In the genomic region with DNA sequence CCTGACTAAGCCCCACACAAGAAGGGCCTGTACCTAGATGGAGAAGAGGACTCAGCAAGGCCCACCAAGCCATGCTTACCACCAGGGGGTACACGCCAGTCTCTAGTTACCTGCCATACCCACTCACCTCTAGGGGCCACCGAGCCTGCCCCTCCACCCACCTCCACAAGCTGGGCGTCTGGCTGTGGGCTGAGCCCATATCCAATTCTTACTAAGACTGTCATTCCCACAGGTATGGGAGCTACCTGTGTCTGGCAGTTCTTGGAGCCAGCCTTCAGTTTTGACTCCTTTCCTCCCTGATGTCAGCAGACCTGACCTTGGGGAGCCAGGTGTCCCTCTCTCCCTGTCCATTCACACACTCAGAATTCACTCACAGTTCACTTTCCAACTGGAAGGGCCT, we compare ENCODE assay signal across 8 mouse cellular contexts. TPM values are rescaled to one million over a fixed set of nuclear protein-coding genes. Genes with fewer than 3 reads are reported as not detected.
DNase-seq lines count a peak whose midpoint lies in the region; ATAC-seq and TF ChIP-seq lines count a peak whose summit lies in the region.
"Had no signal": no experiment of that assay in that cellular context is flagged by ENCODE, and none has a peak within 500 bp of the region (broad histone marks: within the 10 kb centered on the region; RNA-seq: fewer than 3 reads in every experiment).

No protein-coding gene starts in this region.

- TF ChIP-seq CTCF in stomach, postnatal 0 days (IDR thresholded peaks at IDR 0.05; ENCODE audit: low read depth): peak; percentile 37

- peaks cover 9% of the 10 kb centered on the region for H3K36me3 ChIP-seq in lung, embryonic 16.5 days (ENCODE audit: control insufficient read depth, insufficient read depth, low read length)
- H3K36me3 ChIP-seq in heart, embryonic 15.5 days: peaks cover 17% of the 10 kb centered on the region; the same call in 1 of the 2 replicates
- peaks cover 12% of the 10 kb centered on the region for H3K36me3 ChIP-seq in liver, embryonic 12.5 days
- H3K36me3 ChIP-seq in stomach, postnatal 0 days (ENCODE audit: control insufficient read depth, insufficient read depth, low read length): peaks cover 11% of the 10 kb centered on the region

- no peaks in the 10 kb centered on the region for H3K9me3 ChIP-seq in lung, embryonic 16.5 days (ENCODE audit: control insufficient read depth, low read length)
- H3K9me3 ChIP-seq in heart, embryonic 15.5 days (replicated peaks): no peaks in the 10 kb centered on the region
- no peaks in the 10 kb centered on the region for H3K9me3 ChIP-seq in liver, embryonic 12.5 days (replicated peaks)
- H3K9me3 ChIP-seq in stomach, postnatal 0 days (ENCODE audit: control insufficient read depth, low read length): no peaks in the 10 kb centered on the region

- ATAC-seq in lung, embryonic 16.5 days (ENCODE audit: low read depth): no peak
- no peak for ATAC-seq in heart, embryonic 15.5 days (replicated peaks; ENCODE audit: insufficient number of reproducible peaks, insufficient read depth, low FRiP score, low read depth)
- ATAC-seq in liver, embryonic 12.5 days: no peak
- ATAC-seq in stomach, postnatal 0 days (ENCODE audit: low FRiP score, low TSS enrichment): no peak

- H3K27me3 ChIP-seq in lung, embryonic 16.5 days (ENCODE audit: control insufficient read depth, insufficient read depth, low read depth, low read length): no peaks in the 10 kb centered on the region
- no peaks in the 10 kb centered on the region for H3K27me3 ChIP-seq in heart, embryonic 15.5 days
- no peaks in the 10 kb centered on the region for H3K27me3 ChIP-seq in liver, embryonic 12.5 days (replicated peaks)
- no peaks in the 10 kb centered on the region for H3K27me3 ChIP-seq in stomach, postnatal 0 days (ENCODE audit: control insufficient read depth, insufficient read depth, low read length)

- H3K4me2 ChIP-seq in lung, embryonic 16.5 days (ENCODE audit: low read depth, low read length): peak overlapping the region; percentile 87
- H3K4me2 ChIP-seq in heart, embryonic 15.5 days: peak overlapping the region; percentile 68
- H3K4me2 ChIP-seq in liver, embryonic 12.5 days: peak overlapping the region; percentile 70
- peak overlapping the region; percentile 83 for H3K4me2 ChIP-seq in stomach, postnatal 0 days (replicated peaks; ENCODE audit: low read depth)

- peaks cover 35% of the 10 kb centered on the region for H3K4me1 ChIP-seq in lung, embryonic 16.5 days (replicated peaks; ENCODE audit: control insufficient read depth, insufficient read depth, low read length)
- peaks cover 38% of the 10 kb centered on the region for H3K4me1 ChIP-seq in heart, embryonic 15.5 days (replicated peaks)
- H3K4me1 ChIP-seq in liver, embryonic 12.5 days: peaks cover 46% of the 10 kb centered on the region
- peaks cover 9% of the 10 kb centered on the region for H3K4me1 ChIP-seq in stomach, postnatal 0 days (replicated peaks; ENCODE audit: control insufficient read depth, insufficient read depth)

- DNase-seq in lung, postnatal 25 days (ENCODE audit: low spot score): no peak
- DNase-seq in stomach, postnatal 0 days (ENCODE audit: low spot score): no peak
- DNase-seq in gastrocnemius, postnatal 10 days: no peak
- no peak for DNase-seq in adrenal gland, adult 8-10 months
- DNase-seq: adrenal gland, postnatal 36 days had no signal

- no peak for TF ChIP-seq EP300 in stomach, postnatal 0 days (optimal IDR thresholded peaks at IDR 0.05)

- peak overlapping the region; percentile 83 for H3K9ac ChIP-seq in lung, embryonic 16.5 days (ENCODE audit: low read length)
- peak overlapping the region; percentile 70 for H3K9ac ChIP-seq in heart, embryonic 15.5 days
- H3K9ac ChIP-seq in liver, embryonic 12.5 days: no peak overlapping the region
- H3K9ac ChIP-seq in stomach, postnatal 0 days (ENCODE audit: low read length): peak overlapping the region; percentile 74

- WGBS in lung, embryonic 16.5 days: 62% methylated on average over 3 of the region's 3 CpGs
- WGBS in heart, embryonic 15.5 days: 90% methylated on average over 3 of the region's 3 CpGs
- 66% methylated on average over 3 of the region's 3 CpGs for WGBS in liver, embryonic 12.5 days (ENCODE audit: insufficient replicate concordance)
- 70% methylated on average over 3 of the region's 3 CpGs for WGBS in stomach, postnatal 0 days

- H3K4me3 ChIP-seq in lung, embryonic 16.5 days (ENCODE audit: low read length): peak overlapping the region; percentile 75
- peak overlapping the region; percentile 62 for H3K4me3 ChIP-seq in heart, embryonic 15.5 days
- H3K4me3 ChIP-seq in liver, embryonic 12.5 days: no peak overlapping the region
- peak overlapping the region; percentile 73 for H3K4me3 ChIP-seq in stomach, postnatal 0 days (ENCODE audit: low read depth, low read length)

- H3K27ac ChIP-seq in lung, embryonic 16.5 days (ENCODE audit: low read length): peak overlapping the region; percentile 38
- peak overlapping the region; percentile 99 for H3K27ac ChIP-seq in heart, embryonic 15.5 days
- H3K27ac ChIP-seq in liver, embryonic 12.5 days: no peak overlapping the region
- H3K27ac ChIP-seq in stomach, postnatal 0 days (replicated peaks): peak overlapping the region; percentile 82; the same call in 1 of the 2 replicates

RNA-seq across cellular contexts. Expression of gene Smtn, which starts 2.7 kb away (rescaled TPM):
- 110 and 121 TPM in 2 replicates for polyA plus RNA-seq in lung, embryonic 16.5 days (2015; fragmentation: Nextera tagmentation; extraction: Ambion mirVana)
- polyA plus RNA-seq in heart, embryonic 15.5 days (2015; fragmentation: Nextera tagmentation; extraction: Ambion mirVana): 79.2 and 101 TPM in 2 replicates
- polyA plus RNA-seq in liver, embryonic 12.5 days (2016; fragmentation: Nextera tagmentation; extraction: Ambion mirVana): 16.9 and 18.2 TPM in 2 replicates
- 103 TPM in 2 replicates for polyA plus RNA-seq in stomach, postnatal 0 days (2015; fragmentation: Nextera tagmentation; extraction: Ambion mirVana)
- total RNA-seq in gastrocnemius, postnatal 10 days (2021): 100 to 1,000 TPM; 182 to 198 TPM
- 10 to 100 TPM; 36.6 to 93.0 (median 52.5) TPM for total RNA-seq in adrenal gland, adult 8-10 months (2022)

RNA-seq across cellular contexts. Expression of gene Selenom, which starts 23.2 kb away (rescaled TPM):
- 110 and 116 TPM in 2 replicates for polyA plus RNA-seq in lung, embryonic 16.5 days (2015; fragmentation: Nextera tagmentation; extraction: Ambion mirVana)
- 132 and 138 TPM in 2 replicates for polyA plus RNA-seq in heart, embryonic 15.5 days (2015; fragmentation: Nextera tagmentation; extraction: Ambion mirVana)
- polyA plus RNA-seq in liver, embryonic 12.5 days (2016; fragmentation: Nextera tagmentation; extraction: Ambion mirVana): 18.4 and 19.6 TPM in 2 replicates
- polyA plus RNA-seq in stomach, postnatal 0 days (2015; fragmentation: Nextera tagmentation; extraction: Ambion mirVana): 179 and 191 TPM in 2 replicates
- total RNA-seq in gastrocnemius, postnatal 10 days (2021): 10 to 100 TPM; 44.4 to 56.3 TPM
- 10 to 100 TPM; 39.2 to 61.9 (median 57.1) TPM for total RNA-seq in adrenal gland, adult 8-10 months (2022)

RNA-seq across cellular contexts. Expression of gene Inpp5j, which starts 33.1 kb away (rescaled TPM):
- polyA plus RNA-seq in lung, embryonic 16.5 days (2015; fragmentation: Nextera tagmentation; extraction: Ambion mirVana): 1.6 and 1.7 TPM in 2 replicates
- 9.4 and 11.4 TPM in 2 replicates for polyA plus RNA-seq in heart, embryonic 15.5 days (2015; fragmentation: Nextera tagmentation; extraction: Ambion mirVana)
- 0.17 and 0.36 TPM in 2 replicates for polyA plus RNA-seq in liver, embryonic 12.5 days (2016; fragmentation: Nextera tagmentation; extraction: Ambion mirVana)
- 2.4 and 2.7 TPM in 2 replicates for polyA plus RNA-seq in stomach, postnatal 0 days (2015; fragmentation: Nextera tagmentation; extraction: Ambion mirVana)
- 1 to 10 TPM; 1.8 to 2.2 TPM for total RNA-seq in gastrocnemius, postnatal 10 days (2021)
- total RNA-seq in adrenal gland, adult 8-10 months (2022): 1 to 10 TPM in 1 of 4 experiments, under 1 TPM in 3; 0.55 to 1.0 (median 0.75) TPM

RNA-seq across cellular contexts. Expression of gene Pla2g3, which starts 49.6 kb away (rescaled TPM):
- polyA plus RNA-seq in lung, embryonic 16.5 days (2015; fragmentation: Nextera tagmentation; extraction: Ambion mirVana): 0.38 and 0.52 TPM in 2 replicates
- polyA plus RNA-seq in heart, embryonic 15.5 days (2015; fragmentation: Nextera tagmentation; extraction: Ambion mirVana): 0.10 and 0.28 TPM in 2 replicates
- polyA plus RNA-seq in liver, embryonic 12.5 days (2016; fragmentation: Nextera tagmentation; extraction: Ambion mirVana): 0.06 and 0.24 TPM in 2 replicates
- 9.4 and 11.0 TPM in 2 replicates for polyA plus RNA-seq in stomach, postnatal 0 days (2015; fragmentation: Nextera tagmentation; extraction: Ambion mirVana)
- under 1 TPM in 1 of 2 experiments, not detected in 1; 0.09 TPM for total RNA-seq in gastrocnemius, postnatal 10 days (2021)
- total RNA-seq in adrenal gland, adult 8-10 months (2022): under 1 TPM; 0.17 to 0.59 (median 0.43) TPM
